Mouse (Mus musculus): ENCODE measurements around the gene Gpr153. TPM values are rescaled to one million over a fixed set of nuclear protein-coding genes. Genes with fewer than 3 reads are reported as not detected.

The Gpr153 gene
- 19.5 and 68.5 TPM in 2 replicates for polyA plus RNA-seq (2012; rRNA removed; ENCODE audit: low replicate concordance)

DNA sequence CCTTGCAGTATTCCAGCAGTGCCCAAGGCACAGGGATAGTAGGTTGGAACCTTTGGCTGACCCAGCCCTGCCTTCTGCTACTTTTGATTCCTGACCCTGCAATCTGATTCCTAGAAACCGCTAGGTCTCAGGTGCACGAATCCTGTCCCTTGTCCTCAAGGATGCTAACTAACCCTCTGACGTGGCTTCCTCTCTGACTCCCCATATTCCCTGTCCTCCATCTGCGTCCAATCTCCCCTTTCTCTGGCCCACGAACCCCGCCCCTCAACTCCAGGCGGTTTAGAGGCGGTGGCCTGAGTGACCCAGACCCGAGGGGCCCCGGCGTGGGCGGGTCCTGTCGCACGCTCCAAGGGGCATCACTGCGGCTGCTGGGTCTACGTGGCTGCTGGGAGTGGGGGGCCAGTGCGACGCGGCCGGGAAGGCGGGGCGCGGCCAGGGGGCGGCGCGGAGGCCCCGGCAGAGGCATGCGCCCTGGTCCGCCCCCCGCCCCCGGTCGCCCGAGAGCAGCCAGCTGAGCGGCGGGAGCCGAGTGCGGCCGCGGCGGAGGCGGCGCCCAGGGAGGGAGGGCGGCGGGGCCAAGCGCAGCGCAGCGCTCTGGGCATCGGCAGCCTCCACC, at the start of gene Gpr153:
TSS of gene Gpr153 (plus strand) at position 612 of the 616 bp plus-strand sequence.

DNA sequence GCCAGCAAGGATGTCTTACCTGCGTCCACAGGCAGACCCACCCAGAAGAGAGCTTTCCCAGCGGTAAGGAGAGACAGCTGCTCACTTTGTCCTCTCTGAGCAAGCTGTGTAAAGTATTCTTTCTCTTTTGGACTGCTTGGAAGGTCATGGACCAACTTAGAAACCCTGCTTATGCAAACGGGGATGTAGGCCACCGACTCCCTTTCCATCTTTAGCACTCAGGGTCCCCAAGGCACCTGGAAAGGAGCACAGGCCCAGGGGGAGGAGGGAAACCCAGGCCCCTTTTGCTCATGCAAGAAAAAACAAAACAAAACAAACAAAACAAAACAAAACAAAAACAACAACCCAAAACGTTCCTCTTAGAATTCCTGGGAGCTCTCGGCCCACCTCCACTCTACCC, 17.5 kb downstream of the Gpr153 start, which contains the start of gene Hes3:
TSS of gene Hes3 (minus strand) at position 101 of the 400 bp plus-strand sequence.

DNA sequence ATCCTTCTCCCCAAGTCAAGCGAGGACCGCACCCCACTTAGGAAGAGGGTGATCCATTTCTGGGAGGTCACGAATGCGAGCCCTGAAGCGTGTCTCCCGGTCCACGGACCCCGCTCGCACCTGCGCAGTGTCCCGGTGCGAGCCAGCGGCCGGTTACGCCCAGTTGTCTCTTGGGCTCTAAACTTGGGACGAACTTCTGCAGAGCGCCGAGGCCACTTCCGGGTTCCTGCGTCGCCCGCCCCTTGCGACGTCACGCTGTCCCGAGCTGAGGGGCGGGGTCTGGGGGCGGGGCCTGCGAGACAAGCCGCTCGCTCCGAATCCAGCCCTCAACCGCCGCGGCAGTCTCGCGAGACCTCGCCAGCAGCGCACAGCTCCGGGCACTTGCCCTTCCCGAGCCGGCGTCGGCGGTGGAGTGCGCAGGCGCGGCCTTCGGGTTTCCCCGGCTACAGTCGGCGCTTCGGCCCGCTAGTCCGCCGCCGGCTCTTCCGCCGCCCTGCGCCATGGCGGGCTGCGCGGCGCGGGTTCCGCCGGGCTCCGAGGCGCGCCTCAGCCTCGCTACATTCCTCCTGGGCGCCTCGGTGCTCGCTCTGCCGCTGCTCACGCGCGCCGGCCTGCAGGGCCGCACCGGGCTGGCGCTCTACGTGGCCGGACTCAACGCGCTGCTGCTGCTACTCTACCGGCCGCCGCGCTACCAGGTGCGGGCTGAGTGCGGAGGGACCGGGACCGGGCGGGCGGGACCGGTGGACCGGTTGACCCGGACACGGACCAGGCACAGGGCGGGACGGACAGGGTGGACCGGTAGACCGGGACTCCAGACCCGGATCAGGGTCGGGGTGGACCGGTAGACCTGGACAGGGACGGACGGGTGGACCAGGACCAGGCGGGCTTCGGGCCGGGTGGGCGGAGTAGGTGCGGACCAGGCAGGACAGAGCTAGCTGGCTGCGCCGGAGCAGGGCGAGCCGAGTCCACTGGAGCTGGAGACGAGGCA, 23.1 kb downstream of the Gpr153 start, which contains the start of gene Icmt:
TSS of gene Icmt (plus strand) at position 354 of the 988 bp plus-strand sequence.

GRCm38 (mm10) chr4:152318517-152319234, 44.6 kb downstream of the Gpr153 start, which contains the start of gene Rnf207:
Gene Rnf207 (minus strand): TSS chr4:152318993.

DNA sequence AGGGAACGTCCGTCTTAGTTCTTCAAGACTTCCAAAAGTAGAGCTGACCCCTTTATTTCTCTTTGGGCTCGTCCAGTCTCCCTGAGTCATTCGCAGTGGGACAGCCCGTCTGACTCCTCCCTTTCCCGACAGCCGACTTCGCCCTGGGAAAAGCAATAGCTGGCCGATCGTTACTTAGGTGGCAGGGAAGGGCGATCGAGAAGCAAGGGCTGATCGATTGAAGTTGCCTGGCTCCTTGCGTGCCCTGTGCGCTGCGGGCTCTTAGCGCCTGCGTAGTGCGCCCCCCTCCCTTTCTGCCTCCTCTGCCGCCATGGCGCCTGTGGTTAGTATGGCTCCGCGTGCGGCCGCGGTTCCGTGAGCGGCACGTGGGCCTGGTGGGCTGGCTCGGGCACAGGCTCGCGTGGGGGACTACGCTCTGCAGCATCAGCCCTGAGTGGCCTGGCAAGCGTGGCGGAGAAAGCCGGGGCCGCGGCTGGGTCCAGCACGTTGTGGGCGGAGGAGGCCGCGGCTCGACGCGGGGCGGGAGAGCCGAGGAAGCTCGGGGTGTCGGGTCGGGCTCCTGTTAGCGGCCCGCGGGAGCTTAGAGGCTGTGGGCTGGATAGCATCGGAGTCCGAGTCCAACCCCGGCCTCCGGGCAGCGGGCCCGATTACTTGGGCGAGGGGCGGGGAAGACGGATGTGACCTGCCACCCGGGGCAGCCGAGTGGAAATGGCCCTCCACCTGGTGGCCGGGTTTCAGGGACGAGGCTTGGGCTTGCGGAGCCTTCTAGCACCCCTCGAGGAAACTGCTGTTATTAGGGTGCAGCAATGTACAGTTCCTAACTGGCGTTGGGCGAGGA, 51.8 kb downstream of the Gpr153 start, which contains the start of gene Rpl22:
TSS of gene Rpl22 (plus strand) at position 169 of the 838 bp plus-strand sequence.

Other genes starting within 250 kb of the Gpr153 start
- gene Zbtb48, start 246.6 kb upstream of the Gpr153 start, polyA plus RNA-seq (2012; rRNA removed; ENCODE audit: low replicate concordance): 9.9 and 17.5 TPM in 2 replicates
- 0.03 and 0.13 TPM in 2 replicates for gene Tas1r1, start 235.7 kb upstream of the Gpr153 start, polyA plus RNA-seq (2012; rRNA removed; ENCODE audit: low replicate concordance)
- 10.8 and 30.9 TPM in 2 replicates for gene Nol9, start 234.9 kb upstream of the Gpr153 start, polyA plus RNA-seq (2012; rRNA removed; ENCODE audit: low replicate concordance)
- 33.9 and 54.3 TPM in 2 replicates for gene Plekhg5, start 201.7 kb upstream of the Gpr153 start, polyA plus RNA-seq (2012; rRNA removed; ENCODE audit: low replicate concordance)
- gene Tnfrsf25, start 158.3 kb upstream of the Gpr153 start, polyA plus RNA-seq (2012; rRNA removed; ENCODE audit: low replicate concordance): 7.3 and 12.8 TPM in 2 replicates
- gene Espn, start 121.9 kb upstream of the Gpr153 start, polyA plus RNA-seq (2012; rRNA removed; ENCODE audit: low replicate concordance): 1.2 and 4.9 TPM in 2 replicates
- gene Hes2, start 115.4 kb upstream of the Gpr153 start, polyA plus RNA-seq (2012; rRNA removed; ENCODE audit: low replicate concordance): 0.14 TPM in 1 of 2 replicates, not detected in the other
- gene Acot7, start 96.1 kb upstream of the Gpr153 start, polyA plus RNA-seq (2012; rRNA removed; ENCODE audit: low replicate concordance): 32.2 and 38.4 TPM in 2 replicates
- gene Hes3, start 17.4 kb downstream of the Gpr153 start, polyA plus RNA-seq (2012; rRNA removed; ENCODE audit: low replicate concordance): not detected in 2 replicates
- 26.9 and 41.0 TPM in 2 replicates for gene Icmt, start 23.0 kb downstream of the Gpr153 start, polyA plus RNA-seq (2012; rRNA removed; ENCODE audit: low replicate concordance)
- gene Rnf207, start 44.8 kb downstream of the Gpr153 start, polyA plus RNA-seq (2012; rRNA removed; ENCODE audit: low replicate concordance): 0.62 and 6.2 TPM in 2 replicates
- 41.7 and 89.7 TPM in 2 replicates for gene Rpl22, start 51.5 kb downstream of the Gpr153 start, polyA plus RNA-seq (2012; rRNA removed; ENCODE audit: low replicate concordance)
- 0.19 and 0.21 TPM in 2 replicates for gene Chd5, start 64.4 kb downstream of the Gpr153 start, polyA plus RNA-seq (2012; rRNA removed; ENCODE audit: low replicate concordance)
- gene Nphp4, start 202.5 kb downstream of the Gpr153 start, polyA plus RNA-seq (2012; rRNA removed; ENCODE audit: low replicate concordance): 0.62 and 2.5 TPM in 2 replicates
- gene Kcnab2, start 203.6 kb downstream of the Gpr153 start, polyA plus RNA-seq (2012; rRNA removed; ENCODE audit: low replicate concordance): 4.0 and 4.5 TPM in 2 replicates

Measured in subcutaneous adipose tissue, adult 2 months (tissue).